Mouse (Mus musculus) limb, embryonic 11.5 days (tissue): Measurements from ENCODE around the gene Mfsd12. TPM values are rescaled to one million over a fixed set of nuclear protein-coding genes. Genes with fewer than 3 reads are reported as not detected.

Source experiments
- ATAC-seq: fragments of 200-750 bp; cut with Nextera tagmentation; 2 replicates; pipeline ENCODE4 v1.8.0; 2017; ENCODE audit warnings: low read depth; ENCODE audit not compliant: insufficient number of reproducible peaks, low FRiP score, low TSS enrichment
- DNase-seq: peaks from one replicate; pipeline ENCODE4 v3.0.0-alpha.2; 2015; ENCODE audit warnings: low spot score
- H3K27ac ChIP-seq: fragments of 300-500 bp; sonication (generic); replicated peaks from 2 replicates; pipeline ENCODE4 v1.5.1; 2014; ENCODE audit warnings: low read depth, mild to moderate bottlenecking, low read length
- H3K27me3 ChIP-seq: fragments of 300-500 bp; sonication (generic); 2 replicates; pipeline ENCODE4 v1.6.1; 2014; ENCODE audit warnings: mild to moderate bottlenecking, low read length, mixed read lengths; ENCODE audit not compliant: control insufficient read depth, insufficient read depth
- H3K36me3 ChIP-seq: fragments of 300-500 bp; sonication (generic); 2 replicates; pipeline ENCODE4 v1.6.1; 2014; ENCODE audit warnings: mild to moderate bottlenecking, low read length, moderate library complexity, mixed read lengths; ENCODE audit not compliant: control insufficient read depth, insufficient read depth
- H3K4me1 ChIP-seq: fragments of 300-500 bp; sonication (generic); 2 replicates; pipeline ENCODE4 v1.6.1; 2014; ENCODE audit warnings: low read length, mixed read lengths; ENCODE audit not compliant: control insufficient read depth, insufficient read depth
- H3K4me2 ChIP-seq: fragments of 300-500 bp; sonication (generic); 2 replicates; pipeline ENCODE4 v1.6.1; 2014; ENCODE audit warnings: low read depth, mild to moderate bottlenecking, moderate library complexity; ENCODE audit not compliant: severe bottlenecking
- H3K4me3 ChIP-seq: fragments of 300-500 bp; sonication (generic); 2 replicates; pipeline ENCODE4 v1.5.1; 2014; ENCODE audit warnings: low read depth, low read length
- H3K9ac ChIP-seq: fragments of 300-500 bp; sonication (generic); 2 replicates; pipeline ENCODE4 v1.6.1; 2014; ENCODE audit warnings: mild to moderate bottlenecking, low read length
- H3K9me3 ChIP-seq: fragments of 300-500 bp; sonication (generic); 2 replicates; pipeline ENCODE4 v1.6.1; 2016; ENCODE audit warnings: low read length; ENCODE audit not compliant: control insufficient read depth
- WGBS: fragments of 180-500 bp; shearing (Covaris S2); extraction: QIAGEN DNeasy Blood & Tissue Kit; methylation state at CpG from one replicate; pipeline ENCODE4 v1.1.7; 2014; 5-methylcytosine and 5-hydroxymethylcytosine counted together
- polyA plus RNA-seq: library from polyadenylated mRNA; unstranded; fragments of >200 nt; fragmentation: Nextera tagmentation; extraction: Ambion mirVana; gene quantifications from 2 replicates; pipeline ENCODE4 v1.2.1, GENCODE M21; 2014

Gene Mfsd12
- polyA plus RNA-seq, 1 experiment from 2014 or later, result 4.7 TPM

DNA sequence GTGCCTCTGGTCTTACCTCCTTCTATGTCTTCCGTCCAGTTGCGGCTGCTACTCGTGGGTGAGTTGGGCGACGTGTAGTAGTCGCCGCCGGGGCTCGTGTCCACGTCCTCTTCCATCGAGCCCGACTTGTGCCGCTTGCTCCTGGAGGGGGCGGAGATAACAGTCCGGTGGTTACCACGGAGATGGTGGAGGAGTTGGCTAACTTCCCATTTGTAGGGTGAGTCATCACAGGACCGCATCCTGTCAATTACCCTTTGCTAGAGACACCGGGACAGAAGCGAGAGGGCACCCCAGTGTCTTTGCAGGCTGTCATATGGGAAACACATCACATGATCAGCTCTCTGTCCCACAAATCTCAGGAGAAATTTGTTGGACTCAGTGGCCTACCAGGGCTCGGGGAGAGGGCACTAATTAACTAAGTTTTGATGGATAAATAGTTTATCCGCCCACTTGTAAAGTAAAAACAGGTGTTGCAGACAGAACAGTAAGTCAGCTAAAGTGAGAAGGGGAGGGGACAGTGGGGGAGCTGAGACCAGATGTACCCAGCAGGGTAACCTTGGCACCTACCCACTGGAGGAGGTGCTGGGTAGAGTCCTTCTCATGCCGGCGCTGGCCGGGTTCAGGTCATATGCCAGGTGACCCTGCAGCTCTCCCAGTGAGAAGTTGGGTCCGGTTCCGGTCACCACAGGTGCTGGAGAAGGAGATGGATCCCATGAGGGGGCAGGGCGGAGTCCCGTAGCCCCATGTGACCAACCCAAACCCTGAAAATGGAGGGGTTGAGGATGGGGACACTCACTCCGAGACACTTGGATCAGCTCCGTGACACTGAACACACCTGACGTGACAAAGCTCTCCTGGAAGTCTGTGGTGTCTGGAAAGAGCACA lies 50.5 kb downstream of the Mfsd12 start:
- ATAC-seq, result no peak
- H3K4me1 ChIP-seq, result peaks cover 52% of the 10 kb centered on the region
- no peaks in the 10 kb centered on the region for H3K9me3 ChIP-seq
- no peak overlapping the region for H3K27ac ChIP-seq
- 18% methylated on average over 31 of the region's 31 CpGs for WGBS
- peak overlapping the region; percentile 1; the same call in 1 of the 2 replicates for H3K4me3 ChIP-seq
- 0 out of 2 replicates have a peak, but pooled peaks cover 2% of the 10 kb centered on the region for H3K36me3 ChIP-seq
- peak; percentile 67 for DNase-seq
- peaks cover 11% of the 10 kb centered on the region; the same call in 1 of the 2 replicates for H3K27me3 ChIP-seq
- H3K9ac ChIP-seq, result no peak overlapping the region
- peak overlapping the region; percentile 39; the same call in 1 of the 2 replicates for H3K4me2 ChIP-seq

- Histone ChIP-seq H3K4me2 (no peak overlapping the region), H3K27ac (no peak overlapping the region), H3K36me3 (0 out of 2 replicates have a peak, but pooled peaks cover 2% of the 10 kb centered on the region), H3K27me3 (peaks cover 11% of the 10 kb centered on the region; the same call in 1 of the 2 replicates), H3K9ac (no peak overlapping the region), H3K9me3 (no peaks in the 10 kb centered on the region), H3K4me3 (no peak overlapping the region), H3K4me1 (peaks cover 48% of the 10 kb centered on the region)
- no peak for DNase-seq
- WGBS, result 40% methylated on average over 13 of the region's 13 CpGs
- no peak for ATAC-seq
Measured at GRCm38 (mm10) chr10:81408424-81408729, 51.1 kb downstream of the Mfsd12 start.

DNA sequence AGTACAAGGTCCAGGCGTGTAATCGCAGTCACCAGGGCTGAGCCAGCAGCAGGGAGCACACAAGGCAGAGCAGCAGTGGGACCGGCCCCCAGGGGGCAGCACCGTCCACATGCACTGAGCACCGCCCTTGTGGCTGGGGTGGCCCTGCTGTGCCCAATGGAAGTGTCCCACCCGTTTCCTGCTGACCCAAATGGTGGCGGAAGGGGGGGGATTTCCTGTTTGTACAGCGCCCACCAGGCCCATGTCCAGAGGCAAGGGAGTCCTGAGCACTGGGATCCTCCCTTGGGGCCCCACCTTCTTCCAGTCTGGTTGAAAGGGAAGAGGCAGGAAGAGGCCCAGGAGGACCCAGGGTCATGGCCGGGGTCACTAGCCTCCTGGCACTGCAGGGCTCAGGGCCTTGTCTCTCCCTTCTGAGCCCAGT lies 51.6 kb downstream of the Mfsd12 start:
- Histone ChIP-seq H3K9ac (no peak overlapping the region), H3K27ac (no peak overlapping the region), H3K4me2 (no peak overlapping the region), H3K27me3 (peaks cover 11% of the 10 kb centered on the region; the same call in 1 of the 2 replicates), H3K36me3 (0 out of 2 replicates have a peak, but pooled peaks cover 2% of the 10 kb centered on the region), H3K4me1 (peaks cover 52% of the 10 kb centered on the region), H3K4me3 (0 out of 2 replicates have a peak overlapping the region, but pooled peaks have one; percentile 5), H3K9me3 (no peaks in the 10 kb centered on the region)
- ATAC-seq (no peak), DNase-seq (peak; percentile 81)
- 13% methylated on average over 9 of the region's 9 CpGs for WGBS

- no peak for ATAC-seq
- H3K4me1 ChIP-seq, result peaks cover 54% of the 10 kb centered on the region
- H3K27me3 ChIP-seq, result peaks cover 11% of the 10 kb centered on the region; the same call in 1 of the 2 replicates
- 0 out of 2 replicates have a peak overlapping the region, but pooled peaks have one; percentile 5 for H3K4me3 ChIP-seq
- H3K27ac ChIP-seq, result no peak overlapping the region
- no peak overlapping the region for H3K4me2 ChIP-seq
- H3K36me3 ChIP-seq, result 0 out of 2 replicates have a peak, but pooled peaks cover 2% of the 10 kb centered on the region
- H3K9me3 ChIP-seq, result no peaks in the 10 kb centered on the region
- no peak overlapping the region for H3K9ac ChIP-seq
- DNase-seq, result no peak
- 12% methylated on average over 8 of the region's 8 CpGs for WGBS
Measured at GRCm38 (mm10) chr10:81409330-81409729, 52.0 kb downstream of the Mfsd12 start.

DNA sequence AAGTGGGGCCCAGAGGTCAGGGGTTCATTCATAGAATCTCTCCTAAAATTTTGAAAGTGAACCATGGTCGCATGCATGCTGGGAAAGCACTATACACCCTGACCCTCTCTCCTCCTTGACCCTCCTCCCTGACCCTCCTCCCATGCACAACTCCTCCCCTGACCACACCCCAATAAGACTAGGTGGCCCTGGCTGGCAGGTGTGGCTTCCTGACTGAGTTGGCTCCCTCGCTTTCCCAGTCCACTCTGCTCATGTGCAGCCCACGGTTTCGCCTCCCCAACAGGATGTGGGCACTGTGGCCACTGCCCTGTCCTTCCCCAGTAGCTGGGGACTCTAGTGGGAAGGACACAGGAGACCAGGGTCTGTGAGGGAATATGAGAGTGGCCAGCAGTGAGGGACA lies 53.1 kb downstream of the Mfsd12 start:
- 68% methylated on average over 4 of the region's 4 CpGs for WGBS
- ATAC-seq (no peak), DNase-seq (no peak)
- H3K4me2 ChIP-seq, result no peak overlapping the region
- no peak overlapping the region for H3K4me3 ChIP-seq
- peaks cover 61% of the 10 kb centered on the region for H3K4me1 ChIP-seq
- peaks cover 11% of the 10 kb centered on the region; the same call in 1 of the 2 replicates for H3K27me3 ChIP-seq
- 0 out of 2 replicates have a peak, but pooled peaks cover 2% of the 10 kb centered on the region for H3K36me3 ChIP-seq
- peak overlapping the region; percentile 42; the same call in 1 of the 2 replicates for H3K27ac ChIP-seq
- H3K9ac ChIP-seq, result no peak overlapping the region
- H3K9me3 ChIP-seq, result no peaks in the 10 kb centered on the region

- Histone ChIP-seq H3K4me3 (no peak overlapping the region), H3K4me2 (no peak overlapping the region), H3K9ac (no peak overlapping the region), H3K27me3 (peaks cover 7% of the 10 kb centered on the region; the same call in 1 of the 2 replicates), H3K9me3 (no peaks in the 10 kb centered on the region), H3K4me1 (peaks cover 67% of the 10 kb centered on the region), H3K36me3 (no peaks in the 10 kb centered on the region), H3K27ac (peak overlapping the region; percentile 42; the same call in 1 of the 2 replicates)
- WGBS, result 86% methylated on average over 9 of the region's 9 CpGs
- ATAC-seq (no peak), DNase-seq (no peak)
Measured at GRCm38 (mm10) chr10:81410981-81411380, 53.7 kb downstream of the Mfsd12 start.

GRCm38 (mm10) chr10:81411471-81412400 lies 54.4 kb downstream of the Mfsd12 start:
- no peak for ATAC-seq
- H3K36me3 ChIP-seq, result no peaks in the 10 kb centered on the region

More at GRCm38 (mm10) chr10:81411471-81412400, 54.4 kb downstream of the Mfsd12 start:
- H3K27ac ChIP-seq, result peak overlapping the region; percentile 42; the same call in 1 of the 2 replicates
- H3K27me3 ChIP-seq, result peaks cover 6% of the 10 kb centered on the region; the same call in 1 of the 2 replicates
- 81% methylated on average over 18 of the region's 18 CpGs for WGBS
- no peaks in the 10 kb centered on the region for H3K9me3 ChIP-seq
- H3K4me2 ChIP-seq, result no peak overlapping the region
- H3K9ac ChIP-seq, result no peak overlapping the region
- DNase-seq, result no peak
- peaks cover 65% of the 10 kb centered on the region for H3K4me1 ChIP-seq
- no peak overlapping the region for H3K4me3 ChIP-seq
